Mouse (Mus musculus): ENCODE results near the gene Ahsg.
"Not testable (repeated sequence)": the region's sequence is repeated elsewhere in the genome, so short reads cannot be mapped to it uniquely, and the experiment has no call there.

The Ahsg gene

DNA sequence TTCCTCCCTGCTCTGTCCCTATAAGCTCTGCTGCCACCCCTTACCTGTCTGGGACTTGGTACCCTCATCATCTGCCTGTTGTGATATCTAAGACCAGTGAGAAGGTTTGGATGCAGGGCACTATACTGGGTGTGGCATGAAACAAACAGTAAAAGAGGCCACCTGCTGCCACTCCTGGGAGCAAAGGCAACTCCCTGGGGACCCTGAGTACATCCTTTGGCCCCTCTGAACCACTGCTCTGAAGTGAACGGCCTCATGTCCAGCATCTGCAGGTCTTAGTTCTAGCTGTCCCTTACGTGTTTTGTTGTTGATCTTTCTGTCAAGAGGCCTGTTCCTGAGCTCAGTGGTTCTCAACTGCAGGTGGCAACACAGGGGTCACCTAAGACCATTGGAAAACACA, 47.5 kb downstream of the Ahsg start:
- in situ Hi-C loops (cut with MseI, MboI), result no loop called here

- in situ Hi-C loops (cut with MseI, MboI), result no loop called here
Observed at GRCm38 (mm10) chr16:22939120-22939695, 48.1 kb downstream of the Ahsg start.

GRCm38 (mm10) chr16:22941825-22942476, 50.9 kb downstream of the Ahsg start:
- in situ Hi-C loops (cut with MseI, MboI), result not testable (repeated sequence)

DNA sequence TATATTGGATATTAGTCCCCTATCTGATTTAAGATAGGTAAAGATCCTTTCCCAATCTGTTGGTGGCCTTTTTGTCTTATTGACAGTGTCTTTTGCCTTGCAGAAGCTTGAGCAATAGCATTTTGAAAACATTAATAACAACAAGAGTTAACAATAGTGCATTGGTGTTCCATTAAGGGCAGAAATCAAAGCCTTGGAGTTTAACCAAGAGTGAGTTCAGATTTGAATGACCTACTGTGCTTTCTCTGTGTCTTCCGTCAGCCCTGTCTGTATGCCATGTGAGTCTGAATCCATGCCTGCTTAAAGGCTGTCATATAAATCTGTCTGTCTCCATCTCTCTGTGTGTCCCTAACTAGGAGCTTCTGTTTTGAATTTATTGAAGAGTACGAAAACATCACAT, 56.3 kb downstream of the Ahsg start:
- in situ Hi-C loops (cut with MseI, MboI), result no loop called here
